Mouse (Mus musculus) cerebellum, postnatal 14 days (tissue): ENCODE data around the gene Nfix.
"Not testable (repeated sequence)": the region's sequence is repeated elsewhere in the genome, so short reads cannot be mapped to it uniquely, and the experiment has no call there.

Experiments
- DNase-seq, 2 experiments: peaks; one replicate each; pipeline ENCODE4 v3.0.0; 2021; ENCODE audit warnings: mixed read lengths in 2 of 2

The Nfix gene

GRCm38 (mm10) chr8:84832759-84833742 lies 32.9 kb upstream of the Nfix start:
- DNase-seq: no peak

GRCm38 (mm10) chr8:84832034-84832717 lies 32.0 kb upstream of the Nfix start:
- DNase-seq: peak; percentile 84 to 88

- no peak for DNase-seq
These were observed 31.3 kb upstream of the Nfix start, which contains the start of gene Gadd45gip1 for GRCm38 (mm10) chr8:84831490-84831889. Gadd45gip1 (plus strand) TSS chr8:84831522.

- not testable (repeated sequence) for DNase-seq
These were observed 26.4 kb upstream of the Nfix start for GRCm38 (mm10) chr8:84826518-84826917.

GRCm38 (mm10) chr8:84825636-84826035 lies 25.5 kb upstream of the Nfix start:
- no peak for DNase-seq

- peak; percentile 82 to 84 for DNase-seq
These were observed 23.5 kb upstream of the Nfix start for GRCm38 (mm10) chr8:84823653-84824052.

- peak in 1 of 2 experiments; percentile 11 for DNase-seq
These were observed 22.6 kb upstream of the Nfix start, which contains the start of gene Dand5 for GRCm38 (mm10) chr8:84822723-84823122. Dand5 (minus strand) TSS chr8:84822823.

- peak; percentile 33 to 42 for DNase-seq
These were observed 16.0 kb upstream of the Nfix start for GRCm38 (mm10) chr8:84816117-84816516.

- peak; percentile 99 for DNase-seq
These were observed 15.4 kb upstream of the Nfix start for GRCm38 (mm10) chr8:84815547-84815946.

- peak; percentile 83 to 89 for DNase-seq
These were observed 14.7 kb upstream of the Nfix start for GRCm38 (mm10) chr8:84814555-84815441.

GRCm38 (mm10) chr8:84814240-84814554 lies 14.1 kb upstream of the Nfix start:
- no peak for DNase-seq

- no peak for DNase-seq
These were observed 13.7 kb upstream of the Nfix start for GRCm38 (mm10) chr8:84813830-84814229.

GRCm38 (mm10) chr8:84813059-84813458 lies 12.9 kb upstream of the Nfix start:
- peak; percentile 94 to 95 for DNase-seq

GRCm38 (mm10) chr8:84811303-84811702 lies 11.2 kb upstream of the Nfix start:
- DNase-seq: peak in 1 of 2 experiments; percentile 28

- DNase-seq: peak; percentile 99
These were observed 10.8 kb upstream of the Nfix start for GRCm38 (mm10) chr8:84810896-84811295.

GRCm38 (mm10) chr8:84809941-84810280 lies 9.8 kb upstream of the Nfix start:
- no peak for DNase-seq

- peak; percentile 26 to 41 for DNase-seq
These were observed 9.2 kb upstream of the Nfix start for GRCm38 (mm10) chr8:84809109-84809940.

GRCm38 (mm10) chr8:84806031-84806430 lies 5.9 kb upstream of the Nfix start:
- DNase-seq: peak in 1 of 2 experiments; percentile 10

- DNase-seq: peak; percentile 81 to 86
These were observed 810 bp downstream of the Nfix start for GRCm38 (mm10) chr8:84799136-84799931.

GRCm38 (mm10) chr8:84798446-84799135 lies 1.6 kb downstream of the Nfix start:
- DNase-seq: peak in 1 of 2 experiments; percentile 65
